Mouse (Mus musculus): ENCODE results near the gene Ccl5. TPM values are rescaled to one million over a fixed set of nuclear protein-coding genes. Genes with fewer than 3 reads are reported as not detected.

The Ccl5 gene
- polyA plus RNA-seq, 1 experiment from 2014 or later: not detected

Other genes starting within 250 kb of the Ccl5 start
- 0.04 and 0.17 TPM in 2 replicates for gene Slfn14, start 243.8 kb downstream of the Ccl5 start, polyA plus RNA-seq (2015; fragmentation: Nextera tagmentation; extraction: Ambion mirVana)
- 111 and 114 TPM in 2 replicates for gene Ap2b1, start 231.5 kb downstream of the Ccl5 start, polyA plus RNA-seq (2015; fragmentation: Nextera tagmentation; extraction: Ambion mirVana)
- gene Pex12, start 227.9 kb downstream of the Ccl5 start, polyA plus RNA-seq (2015; fragmentation: Nextera tagmentation; extraction: Ambion mirVana): 16.8 and 18.3 TPM in 2 replicates
- gene Rasl10b, start 121.4 kb downstream of the Ccl5 start, polyA plus RNA-seq (2015; fragmentation: Nextera tagmentation; extraction: Ambion mirVana): 22.2 and 22.5 TPM in 2 replicates
- 0.43 and 1.4 TPM in 2 replicates for gene Gas2l2, start 101.1 kb downstream of the Ccl5 start, polyA plus RNA-seq (2015; fragmentation: Nextera tagmentation; extraction: Ambion mirVana)
- 0.48 TPM in 1 of 2 replicates, not detected in the other for gene 1700020L24Rik, start 92.8 kb downstream of the Ccl5 start, polyA plus RNA-seq (2015; fragmentation: Nextera tagmentation; extraction: Ambion mirVana)
- 3.5 and 3.8 TPM in 2 replicates for gene Mmp28, start 67.4 kb downstream of the Ccl5 start, polyA plus RNA-seq (2015; fragmentation: Nextera tagmentation; extraction: Ambion mirVana)
- 14.7 and 16.4 TPM in 2 replicates for gene Taf15, start 57.4 kb downstream of the Ccl5 start, polyA plus RNA-seq (2015; fragmentation: Nextera tagmentation; extraction: Ambion mirVana)
- not detected in 2 replicates for gene Heatr9, start 8.3 kb downstream of the Ccl5 start, polyA plus RNA-seq (2015; fragmentation: Nextera tagmentation; extraction: Ambion mirVana)
- gene Ccl9, start 48.1 kb upstream of the Ccl5 start, polyA plus RNA-seq (2015; fragmentation: Nextera tagmentation; extraction: Ambion mirVana): 1.9 and 4.1 TPM in 2 replicates
- gene Ccl6, start 62.6 kb upstream of the Ccl5 start, polyA plus RNA-seq (2015; fragmentation: Nextera tagmentation; extraction: Ambion mirVana): 2.3 and 2.7 TPM in 2 replicates
- not detected in 2 replicates for gene Rpl9-ps1, start 115.1 kb upstream of the Ccl5 start, polyA plus RNA-seq (2015; fragmentation: Nextera tagmentation; extraction: Ambion mirVana)
- gene Ccl3, start 118.8 kb upstream of the Ccl5 start, polyA plus RNA-seq (2015; fragmentation: Nextera tagmentation; extraction: Ambion mirVana): 1.6 and 1.8 TPM in 2 replicates
- gene Ccl4, start 132.1 kb upstream of the Ccl5 start, polyA plus RNA-seq (2015; fragmentation: Nextera tagmentation; extraction: Ambion mirVana): 0.53 and 0.71 TPM in 2 replicates
- 0.35 TPM in 1 of 2 replicates, not detected in the other for gene Wfdc17, start 173.5 kb upstream of the Ccl5 start, polyA plus RNA-seq (2015; fragmentation: Nextera tagmentation; extraction: Ambion mirVana)
- gene Wfdc18, start 178.5 kb upstream of the Ccl5 start, polyA plus RNA-seq (2015; fragmentation: Nextera tagmentation; extraction: Ambion mirVana): not detected in 2 replicates
- 0.53 TPM in 1 of 2 replicates, not detected in the other for gene Wfdc21, start 216.4 kb upstream of the Ccl5 start, polyA plus RNA-seq (2015; fragmentation: Nextera tagmentation; extraction: Ambion mirVana)
- gene Heatr6, start 223.2 kb upstream of the Ccl5 start, polyA plus RNA-seq (2015; fragmentation: Nextera tagmentation; extraction: Ambion mirVana): 36.0 and 39.8 TPM in 2 replicates